Mouse (Mus musculus) CH12.LX (cell line): ENCODE results near the gene Far1.

ENCODE experiments used
- EP300 ChIP-seq: IDR thresholded peaks from 2 replicates; pipeline ENCODE4 v1.6.1; 2011; ENCODE audit warnings: low read length, improper control_type of control experiment
- TCF12 ChIP-seq: IDR thresholded peaks from 2 replicates; pipeline ENCODE4 v1.6.1; 2014; ENCODE audit warnings: low read depth, mild to moderate bottlenecking, inconsistent platforms, low read length, improper control_type of control experiment
- ZMIZ1 ChIP-seq: IDR thresholded peaks from 2 replicates; pipeline ENCODE4 v1.6.1; 2012; ENCODE audit warnings: low read depth, mild to moderate bottlenecking, inconsistent platforms, low read length, improper control_type of control experiment

GRCm38 (mm10) chr7:113612628-113613027 is 99.0 kb downstream of the Far1 start:
- TF ChIP-seq EP300 (no peak), ZMIZ1 (no peak), TCF12 (no peak)
